Mouse (Mus musculus): ENCODE results near the gene Dock4. TPM values are rescaled to one million over a fixed set of nuclear protein-coding genes. Genes with fewer than 3 reads are reported as not detected.

Gene Dock4
- polyA plus RNA-seq, 1 experiment = 0.56 TPM

DNA sequence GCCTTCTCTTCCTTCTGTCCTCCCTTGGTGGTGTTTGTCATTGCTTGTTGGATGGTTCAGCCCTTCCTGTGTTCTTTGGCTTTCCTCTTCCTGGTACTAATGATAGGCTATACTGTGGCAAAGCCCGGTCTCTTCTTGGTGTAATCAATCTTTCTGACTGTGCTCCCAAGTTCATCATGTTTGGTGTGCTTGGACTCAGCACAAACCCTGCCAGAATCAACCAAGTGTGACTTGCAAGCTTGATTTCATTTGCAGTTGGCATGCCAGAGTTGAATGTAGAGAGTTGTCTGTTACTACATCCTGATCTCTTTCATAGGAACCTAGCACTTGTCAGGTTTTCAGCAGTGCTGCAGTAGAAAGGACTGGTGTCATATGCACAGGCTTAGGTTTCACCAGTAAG lies 106.4 kb downstream of the Dock4 start:
- Histone ChIP-seq H3K4me3 (ENCODE audit: control insufficient read depth, low read depth, low read length) (no peak overlapping the region), H3K27ac (ENCODE audit: control insufficient read depth, insufficient read depth, low read depth, low read length) (no peak overlapping the region), H3K36me3 (ENCODE audit: control insufficient read depth, insufficient read depth, low read length) (no peaks in the 10 kb centered on the region), H3K27me3 (ENCODE audit: control insufficient read depth, insufficient read depth, low read length) (no peaks in the 10 kb centered on the region), H3K4me1 (ENCODE audit: control insufficient read depth, insufficient read depth, low read length) (no peaks in the 10 kb centered on the region)
- TF ChIP-seq CTCF (IDR thresholded peaks at IDR 0.05; ENCODE audit: control insufficient read depth, insufficient read depth, insufficient replicate concordance, low read depth, low read length) (no peak), POLR2A (IDR thresholded peaks at IDR 0.05; ENCODE audit: control insufficient read depth, low read depth, low read length) (no peak)

DNA sequence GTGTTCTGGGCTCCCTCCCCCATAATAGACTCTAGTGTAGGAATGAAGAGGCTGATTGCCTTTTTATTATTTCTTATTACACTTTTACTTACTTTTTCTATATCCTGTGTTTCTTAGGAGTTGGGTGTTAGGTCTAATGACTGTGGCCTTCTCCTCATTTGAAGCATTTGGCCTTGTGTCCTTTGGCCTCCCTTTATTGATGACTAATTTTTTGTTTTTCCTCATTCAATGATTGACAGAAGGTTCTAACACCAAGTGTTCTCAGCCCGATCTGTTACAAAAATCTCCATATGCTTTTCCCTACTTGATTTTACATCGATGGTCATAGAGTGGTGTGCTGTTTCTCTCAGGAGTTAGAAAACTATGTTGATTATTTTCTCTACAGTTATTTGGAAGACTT lies 108.2 kb downstream of the Dock4 start:
- no peaks in the 10 kb centered on the region for H3K36me3 ChIP-seq (ENCODE audit: control insufficient read depth, insufficient read depth, low read length)
- H3K27ac ChIP-seq (ENCODE audit: control insufficient read depth, insufficient read depth, low read depth, low read length) = no peak overlapping the region
- TF ChIP-seq POLR2A (IDR thresholded peaks at IDR 0.05; ENCODE audit: control insufficient read depth, low read depth, low read length) = no peak
- TF ChIP-seq CTCF (IDR thresholded peaks at IDR 0.05; ENCODE audit: control insufficient read depth, insufficient read depth, insufficient replicate concordance, low read depth, low read length) = no peak
- H3K4me1 ChIP-seq (ENCODE audit: control insufficient read depth, insufficient read depth, low read length) = no peaks in the 10 kb centered on the region
- no peak overlapping the region for H3K4me3 ChIP-seq (ENCODE audit: control insufficient read depth, low read depth, low read length)
- no peaks in the 10 kb centered on the region for H3K27me3 ChIP-seq (ENCODE audit: control insufficient read depth, insufficient read depth, low read length)

DNA sequence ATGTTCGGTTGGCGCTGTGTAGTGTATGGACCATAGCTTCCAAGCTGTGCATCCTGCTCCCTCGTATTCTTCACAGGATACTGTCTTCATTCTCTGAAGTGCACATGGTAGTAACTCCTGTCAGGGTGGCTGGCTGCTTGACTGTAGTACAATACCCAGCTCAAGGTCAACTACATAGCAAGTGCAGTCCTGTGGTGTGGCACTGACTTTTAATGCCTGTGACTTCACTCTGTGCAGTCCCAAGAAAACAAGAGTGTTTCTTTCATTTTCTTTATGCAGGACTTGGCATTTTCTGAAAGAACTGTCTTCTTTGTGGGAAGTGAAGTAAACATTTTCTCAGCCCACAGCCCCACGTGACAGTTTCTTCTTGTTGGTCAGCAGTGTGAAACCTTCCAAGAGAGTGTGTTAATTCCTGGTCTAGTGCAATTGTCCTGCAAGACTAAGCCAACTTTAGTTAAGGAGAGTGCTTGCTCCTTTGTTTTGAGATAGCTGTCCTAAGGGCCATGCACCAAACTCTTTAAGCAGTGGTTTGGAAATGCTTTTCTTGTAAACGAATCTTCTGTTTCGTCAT lies 109.3 kb downstream of the Dock4 start:
- H3K27ac ChIP-seq (ENCODE audit: control insufficient read depth, insufficient read depth, low read depth, low read length) = no peak overlapping the region
- TF ChIP-seq CTCF (IDR thresholded peaks at IDR 0.05; ENCODE audit: control insufficient read depth, insufficient read depth, insufficient replicate concordance, low read depth, low read length) (no peak), POLR2A (IDR thresholded peaks at IDR 0.05; ENCODE audit: control insufficient read depth, low read depth, low read length) (no peak)
- H3K4me1 ChIP-seq (ENCODE audit: control insufficient read depth, insufficient read depth, low read length) = no peaks in the 10 kb centered on the region
- no peaks in the 10 kb centered on the region for H3K27me3 ChIP-seq (ENCODE audit: control insufficient read depth, insufficient read depth, low read length)
- no peaks in the 10 kb centered on the region for H3K36me3 ChIP-seq (ENCODE audit: control insufficient read depth, insufficient read depth, low read length)
- H3K4me3 ChIP-seq (ENCODE audit: control insufficient read depth, low read depth, low read length) = no peak overlapping the region

DNA sequence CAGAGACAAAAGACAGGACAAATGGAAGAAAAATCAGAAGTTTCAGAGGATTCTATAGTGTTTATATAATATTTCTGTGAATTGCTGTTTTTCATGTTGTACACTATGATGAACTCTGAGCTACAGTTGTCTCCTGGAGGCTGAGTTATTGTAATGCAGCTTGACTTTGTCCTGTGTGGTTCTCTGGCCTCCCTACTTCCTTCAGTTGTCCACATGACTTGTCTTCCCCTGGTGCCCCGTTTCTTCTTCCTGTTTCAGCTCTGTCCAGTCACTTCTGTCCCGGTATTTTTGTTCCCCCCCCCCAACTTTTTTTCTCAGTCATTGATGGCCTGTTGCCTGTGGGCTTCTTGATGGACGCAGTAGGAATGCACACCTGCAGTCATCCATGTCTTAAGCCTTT lies 112.8 kb downstream of the Dock4 start:
- Histone ChIP-seq H3K27me3 (ENCODE audit: control insufficient read depth, insufficient read depth, low read length) (no peaks in the 10 kb centered on the region), H3K4me3 (ENCODE audit: control insufficient read depth, low read depth, low read length) (no peak overlapping the region), H3K4me1 (ENCODE audit: control insufficient read depth, insufficient read depth, low read length) (no peaks in the 10 kb centered on the region), H3K36me3 (ENCODE audit: control insufficient read depth, insufficient read depth, low read length) (no peaks in the 10 kb centered on the region), H3K27ac (ENCODE audit: control insufficient read depth, insufficient read depth, low read depth, low read length) (no peak overlapping the region)
- TF ChIP-seq CTCF (IDR thresholded peaks at IDR 0.05; ENCODE audit: control insufficient read depth, insufficient read depth, insufficient replicate concordance, low read depth, low read length) = no peak
- TF ChIP-seq POLR2A (IDR thresholded peaks at IDR 0.05; ENCODE audit: control insufficient read depth, low read depth, low read length) = no peak

GRCm38 (mm10) chr12:40559103-40559502 lies 113.4 kb downstream of the Dock4 start:
- Histone ChIP-seq H3K27me3 (ENCODE audit: control insufficient read depth, insufficient read depth, low read length) (no peaks in the 10 kb centered on the region), H3K4me1 (ENCODE audit: control insufficient read depth, insufficient read depth, low read length) (no peaks in the 10 kb centered on the region), H3K4me3 (ENCODE audit: control insufficient read depth, low read depth, low read length) (no peak overlapping the region), H3K27ac (ENCODE audit: control insufficient read depth, insufficient read depth, low read depth, low read length) (no peak overlapping the region), H3K36me3 (ENCODE audit: control insufficient read depth, insufficient read depth, low read length) (no peaks in the 10 kb centered on the region)
- TF ChIP-seq POLR2A (IDR thresholded peaks at IDR 0.05; ENCODE audit: control insufficient read depth, low read depth, low read length) (no peak), CTCF (IDR thresholded peaks at IDR 0.05; ENCODE audit: control insufficient read depth, insufficient read depth, insufficient replicate concordance, low read depth, low read length) (no peak)

DNA sequence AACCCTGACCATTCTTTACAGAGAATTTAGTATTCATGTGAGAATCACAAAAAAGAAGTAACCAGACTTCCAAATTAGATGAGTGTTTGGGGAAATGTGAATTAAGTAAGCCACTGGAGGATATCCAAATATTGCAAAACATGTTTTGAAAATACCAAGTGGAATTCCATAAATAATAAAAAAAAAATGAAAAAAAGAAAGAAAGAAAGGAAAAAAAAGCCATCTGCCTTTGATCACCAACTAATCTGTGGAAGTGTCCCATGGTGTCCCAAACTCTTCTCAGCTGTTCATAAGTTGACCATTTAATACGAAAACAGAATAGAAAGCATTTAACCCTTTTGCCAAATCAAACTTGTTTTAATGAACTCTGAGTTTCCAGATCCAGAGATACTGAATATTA lies 118.0 kb downstream of the Dock4 start:
- TF ChIP-seq POLR2A (IDR thresholded peaks at IDR 0.05; ENCODE audit: control insufficient read depth, low read depth, low read length) (no peak), CTCF (IDR thresholded peaks at IDR 0.05; ENCODE audit: control insufficient read depth, insufficient read depth, insufficient replicate concordance, low read depth, low read length) (no peak)
- H3K36me3 ChIP-seq (ENCODE audit: control insufficient read depth, insufficient read depth, low read length) = no peaks in the 10 kb centered on the region
- H3K4me1 ChIP-seq (ENCODE audit: control insufficient read depth, insufficient read depth, low read length) = no peaks in the 10 kb centered on the region; the same call in 1 of the 2 replicates
- no peaks in the 10 kb centered on the region for H3K27me3 ChIP-seq (ENCODE audit: control insufficient read depth, insufficient read depth, low read length)
- H3K4me3 ChIP-seq (ENCODE audit: control insufficient read depth, low read depth, low read length) = no peak overlapping the region
- H3K27ac ChIP-seq (ENCODE audit: control insufficient read depth, insufficient read depth, low read depth, low read length) = no peak overlapping the region

DNA sequence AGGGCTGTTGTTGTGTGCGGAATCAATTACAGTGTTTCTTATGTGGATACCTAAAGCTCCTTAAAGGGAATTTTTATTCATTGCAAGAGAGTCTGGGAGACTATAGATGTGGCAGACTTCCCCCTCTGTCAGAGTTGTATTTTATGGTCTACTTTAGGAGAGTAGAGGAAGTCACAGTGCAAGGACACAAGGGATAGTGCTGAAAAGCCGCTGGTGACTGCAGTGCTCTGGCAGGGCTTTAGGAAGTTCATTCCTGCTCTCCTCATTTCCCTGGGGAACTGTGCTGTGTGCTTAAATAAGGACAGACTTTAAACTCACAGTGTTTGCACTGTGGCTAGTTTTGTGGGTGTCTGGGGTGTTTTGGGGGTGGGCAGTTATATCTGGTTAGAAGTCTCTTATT lies 118.5 kb downstream of the Dock4 start:
- H3K4me3 ChIP-seq (ENCODE audit: control insufficient read depth, low read depth, low read length) = no peak overlapping the region
- H3K27ac ChIP-seq (ENCODE audit: control insufficient read depth, insufficient read depth, low read depth, low read length) = no peak overlapping the region
- no peaks in the 10 kb centered on the region; the same call in 1 of the 2 replicates for H3K4me1 ChIP-seq (ENCODE audit: control insufficient read depth, insufficient read depth, low read length)
- no peak for TF ChIP-seq POLR2A (IDR thresholded peaks at IDR 0.05; ENCODE audit: control insufficient read depth, low read depth, low read length)
- no peaks in the 10 kb centered on the region for H3K36me3 ChIP-seq (ENCODE audit: control insufficient read depth, insufficient read depth, low read length)
- H3K27me3 ChIP-seq (ENCODE audit: control insufficient read depth, insufficient read depth, low read length) = no peaks in the 10 kb centered on the region
